Mouse (Mus musculus) CD4-positive, CD25-positive, alpha-beta regulatory T cell, adult 9 weeks (primary cell): ENCODE data around the gene Csrp1. TPM values are rescaled to one million over a fixed set of nuclear protein-coding genes. Genes with fewer than 3 reads are reported as not detected.

ENCODE experiments used
- polyA plus RNA-seq: library from polyadenylated mRNA; unstranded; fragments of 100-300 nt; shearing (Covaris generic); gene quantifications from one replicate; pipeline ENCODE4 v1.2.1, GENCODE M21; 2017

The Csrp1 gene
- 86.1 TPM for polyA plus RNA-seq

GRCm38 (mm10) chr1:135719983-135720382, at the start of gene Csrp1:
Gene Csrp1 (plus strand): TSS chr1:135720061.

GRCm38 (mm10) chr1:135765645-135766591, 46.1 kb downstream of the Csrp1 start, which contains the start of gene Phlda3:
Gene Phlda3 (plus strand): TSS chr1:135766119.

DNA sequence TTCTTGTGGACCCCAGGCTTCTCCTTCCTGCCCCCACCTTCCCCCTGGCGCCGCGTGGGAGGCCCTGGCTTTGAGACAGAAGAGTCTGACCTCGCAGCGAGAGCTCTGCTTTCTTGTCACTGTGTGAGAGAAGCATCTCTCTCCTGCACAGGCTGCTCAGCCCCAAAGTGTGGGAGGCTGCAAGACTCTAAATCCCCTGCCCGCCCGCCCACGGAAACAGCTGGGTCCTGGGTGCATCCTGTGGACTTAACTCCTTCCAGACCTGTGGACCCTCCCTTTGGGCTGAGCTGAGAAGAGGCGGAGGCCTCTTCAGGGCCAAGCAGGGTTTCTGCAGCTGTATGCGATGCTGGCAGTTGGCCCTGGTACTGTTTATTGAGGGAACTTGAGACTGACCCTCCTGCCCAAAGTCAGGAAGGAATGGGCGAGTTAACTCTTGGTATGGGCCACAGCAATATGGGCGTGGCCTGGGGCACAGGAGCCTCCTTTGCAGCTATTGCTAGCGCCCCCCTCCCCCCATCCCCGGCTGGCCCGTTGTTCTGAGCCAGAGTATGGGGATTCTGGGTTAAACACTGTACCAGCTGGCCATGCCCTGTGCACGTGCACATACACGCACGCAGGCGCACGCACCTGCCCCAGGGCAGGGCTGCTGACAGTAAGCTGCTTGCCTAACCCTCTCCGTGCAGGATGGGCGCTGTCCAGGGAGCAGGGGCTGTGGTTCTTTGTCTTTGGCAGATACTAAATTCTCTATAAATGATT, 59.1 kb downstream of the Csrp1 start, which contains the start of gene Tnni1:
Gene Tnni1 (plus strand): TSS at position 655 of the 756 bp plus-strand sequence.

Other genes with a start within 250 kb of the Csrp1 start
- gene Nav1, start 112.8 kb upstream of the Csrp1 start, polyA plus RNA-seq: 0.50 TPM
- 0.83 TPM for gene Phlda3, start 46.1 kb downstream of the Csrp1 start, polyA plus RNA-seq
- gene Tnni1, start 59.4 kb downstream of the Csrp1 start, polyA plus RNA-seq: 0.53 TPM
- gene Lad1, start 98.5 kb downstream of the Csrp1 start, polyA plus RNA-seq: 15.8 TPM
- gene Tnnt2, start 116.3 kb downstream of the Csrp1 start, polyA plus RNA-seq: 1.0 TPM
- not detected for gene Pkp1, start 199.1 kb downstream of the Csrp1 start, polyA plus RNA-seq